Mouse (Mus musculus): ENCODE results near the gene St3gal3.
A peak's percentile ranks its signal among the peaks of the same experiment; 100 is the strongest.

The St3gal3 gene

GRCm38 (mm10) chr4:118134485-118135365 lies at the start of gene St3gal3:
Gene St3gal3 (minus strand): TSS chr4:118134914.
- DNase-seq (ENCODE audit: low read depth, low spot score) = peak; percentile 95

- DNase-seq (ENCODE audit: low read depth, low spot score) = no peak
Measured at GRCm38 (mm10) chr4:118180301-118181080, 45.8 kb upstream of the St3gal3 start.

- DNase-seq (ENCODE audit: low read depth, low spot score) = peak; percentile 99
Measured at GRCm38 (mm10) chr4:118179467-118180300, 45.0 kb upstream of the St3gal3 start, which contains the start of gene Kdm4a. Gene Kdm4a (minus strand): TSS chr4:118180043.

GRCm38 (mm10) chr4:118178952-118179466 lies 44.3 kb upstream of the St3gal3 start:
- DNase-seq (ENCODE audit: low read depth, low spot score) = no peak

- DNase-seq (ENCODE audit: low read depth, low spot score) = peak; percentile 89
Measured at GRCm38 (mm10) chr4:118172461-118172860, 37.7 kb upstream of the St3gal3 start.

GRCm38 (mm10) chr4:118171006-118171405 lies 36.3 kb upstream of the St3gal3 start:
- peak; percentile 36 for DNase-seq (ENCODE audit: low read depth, low spot score)

GRCm38 (mm10) chr4:118162123-118162522 lies 27.4 kb upstream of the St3gal3 start:
- DNase-seq (ENCODE audit: low read depth, low spot score) = no peak

- DNase-seq (ENCODE audit: low read depth, low spot score) = no peak
Measured at GRCm38 (mm10) chr4:118157666-118158065, 23.0 kb upstream of the St3gal3 start.

- DNase-seq (ENCODE audit: low read depth, low spot score) = no peak
Measured at GRCm38 (mm10) chr4:118156559-118156958, 21.8 kb upstream of the St3gal3 start.

- DNase-seq (ENCODE audit: low read depth, low spot score) = no peak
Measured at GRCm38 (mm10) chr4:118154889-118155288, 20.2 kb upstream of the St3gal3 start.

GRCm38 (mm10) chr4:118152020-118152785 lies 17.5 kb upstream of the St3gal3 start:
- peak; percentile 54 for DNase-seq (ENCODE audit: low read depth, low spot score)

- no peak for DNase-seq (ENCODE audit: low read depth, low spot score)
Measured at GRCm38 (mm10) chr4:118150804-118151203, 16.1 kb upstream of the St3gal3 start.

GRCm38 (mm10) chr4:118149956-118150680 lies 15.4 kb upstream of the St3gal3 start:
- no peak for DNase-seq (ENCODE audit: low read depth, low spot score)

- no peak for DNase-seq (ENCODE audit: low read depth, low spot score)
Measured at GRCm38 (mm10) chr4:118149055-118149576, 14.4 kb upstream of the St3gal3 start.

- DNase-seq (ENCODE audit: low read depth, low spot score) = no peak
Measured at GRCm38 (mm10) chr4:118148317-118148687, 13.6 kb upstream of the St3gal3 start.

GRCm38 (mm10) chr4:118147547-118148316 lies 13.0 kb upstream of the St3gal3 start:
- DNase-seq (ENCODE audit: low read depth, low spot score) = no peak

- no peak for DNase-seq (ENCODE audit: low read depth, low spot score)
Measured at GRCm38 (mm10) chr4:118147090-118147489, 12.4 kb upstream of the St3gal3 start.

GRCm38 (mm10) chr4:118144324-118144723 lies 9.6 kb upstream of the St3gal3 start:
- peak; percentile 85 for DNase-seq (ENCODE audit: low read depth, low spot score)

- DNase-seq (ENCODE audit: low read depth, low spot score) = no peak
Measured at GRCm38 (mm10) chr4:118143679-118144078, 9.0 kb upstream of the St3gal3 start.

All from A20 (cell line).